Mouse (Mus musculus) small intestine, adult 2 months (tissue): ENCODE measurements around the gene Kbtbd4.

Experiments used
- CTCF ChIP-seq: fragments of 200-500 bp; IDR thresholded peaks from 2 replicates; pipeline ENCODE4 v1.5.1; 2012; ENCODE audit warnings: low read depth, mild to moderate bottlenecking, control low read depth, inconsistent platforms, low read length, moderate library complexity, mixed read lengths; ENCODE audit not compliant: insufficient replicate concordance, insufficient read length; ENCODE audit errors: extremely low read depth
- POLR2A ChIP-seq: fragments of 200-500 bp; IDR thresholded peaks from 2 replicates; pipeline ENCODE4 v1.6.1; 2012; ENCODE audit warnings: low read depth, mild to moderate bottlenecking, control low read depth, inconsistent platforms, low read length, moderate library complexity

DNA sequence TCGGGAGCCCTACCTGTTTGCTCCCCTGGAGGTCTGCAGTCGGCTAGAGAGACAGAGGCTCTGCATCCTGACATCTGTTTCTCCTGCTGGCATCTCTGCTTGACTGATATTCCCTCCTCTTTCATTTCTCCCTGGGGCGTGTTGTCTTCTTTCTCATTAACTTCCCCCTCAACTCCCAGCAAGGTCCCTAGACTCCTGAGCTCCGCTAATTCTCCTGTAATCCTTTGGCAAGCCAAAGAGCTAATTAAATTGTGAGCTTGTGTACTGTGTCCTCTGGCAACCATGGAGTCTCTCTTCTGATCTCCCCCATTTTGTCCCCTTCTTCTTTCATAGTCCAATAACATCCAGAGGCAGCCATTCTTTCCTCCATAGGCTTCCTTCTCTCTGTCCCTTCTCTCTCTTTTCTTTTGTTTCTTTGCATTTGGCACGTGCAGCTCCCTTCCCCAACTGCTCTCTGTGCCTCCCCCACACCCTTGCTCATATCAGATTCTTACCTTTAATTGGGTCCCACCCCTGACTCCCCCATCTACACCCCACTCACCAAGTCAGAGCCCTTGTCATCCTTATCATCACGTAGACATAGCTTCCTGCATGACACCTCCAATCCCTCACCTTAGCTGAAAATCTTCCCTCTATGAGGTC lies 24.3 kb upstream of the Kbtbd4 start:
- no peak for TF ChIP-seq CTCF
- TF ChIP-seq POLR2A, result no peak
